Comparison of ENCODE assay signal across 23 mouse cellular contexts in genomic region chr8:10045743-10046142, GRCm38 (mm10). TPM values are rescaled to one million over a fixed set of nuclear protein-coding genes. Genes with fewer than 3 reads are reported as not detected.
DNase-seq lines count a peak whose midpoint lies in the region; ATAC-seq and TF ChIP-seq lines count a peak whose summit lies in the region.
"Had no signal": no experiment of that assay in that cellular context is flagged by ENCODE, and none has a peak within 500 bp of the region (broad histone marks: within the 10 kb centered on the region; RNA-seq: fewer than 3 reads in every experiment).

No protein-coding gene starts in this region.

- WGBS in forebrain, embryonic 13.5 days: 71% methylated on average over 1 of the region's 1 CpGs
- 80% methylated on average over 1 of the region's 1 CpGs for WGBS in forebrain, postnatal 0 days
- WGBS in hindbrain, embryonic 14.5 days: 74% methylated on average over 1 of the region's 1 CpGs
- WGBS in hindbrain, embryonic 11.5 days: 63% methylated on average over 1 of the region's 1 CpGs
- 29% methylated on average over 1 of the region's 1 CpGs for WGBS in lung, embryonic 16.5 days
- WGBS in lung, adult 2 months: 32% methylated on average over 1 of the region's 1 CpGs
- 69% methylated on average over 1 of the region's 1 CpGs for WGBS in neural tube, embryonic 14.5 days

- no peak for TF ChIP-seq CTCF in forebrain, postnatal 0 days (IDR thresholded peaks at IDR 0.05; ENCODE audit: low read depth)
- no peak for TF ChIP-seq CTCF in lung, adult 2 months (IDR thresholded peaks at IDR 0.05; ENCODE audit: insufficient read depth, low read length)

- 0 out of 2 replicates have a peak, but pooled peaks have one; percentile 16 for ATAC-seq in forebrain, embryonic 13.5 days
- no peak; the same call in 1 of the 2 replicates for ATAC-seq in forebrain, postnatal 0 days
- 0 out of 2 replicates have a peak, but pooled peaks have one; percentile 31 for ATAC-seq in hindbrain, embryonic 14.5 days (ENCODE audit: low FRiP score)
- ATAC-seq in hindbrain, embryonic 11.5 days (ENCODE audit: low FRiP score): no peak
- 0 out of 2 replicates have a peak, but pooled peaks have one; percentile 24 for ATAC-seq in lung, embryonic 16.5 days (ENCODE audit: low read depth)
- peak; percentile 38; the same call in 1 of the 2 replicates for ATAC-seq in neural tube, embryonic 14.5 days (ENCODE audit: low read depth)
- ATAC-seq: hindbrain, embryonic 16.5 days; intestine, embryonic 16.5 days; lung, postnatal 0 days had no signal

- no peak overlapping the region for H3K27ac ChIP-seq in forebrain, embryonic 13.5 days
- no peak overlapping the region for H3K27ac ChIP-seq in forebrain, postnatal 0 days (ENCODE audit: low read depth, low read length)
- H3K27ac ChIP-seq in hindbrain, embryonic 14.5 days: no peak overlapping the region
- H3K27ac ChIP-seq in hindbrain, embryonic 11.5 days (ENCODE audit: low read depth, low read length): no peak overlapping the region
- no peak overlapping the region for H3K27ac ChIP-seq in lung, embryonic 16.5 days (ENCODE audit: low read length)
- no peak overlapping the region for H3K27ac ChIP-seq in neural tube, embryonic 14.5 days (ENCODE audit: low read depth, low read length)
- H3K27ac ChIP-seq: limb, embryonic 10.5 days; liver, embryonic 15.5 days; macrophage had no signal

- DNase-seq in forebrain, postnatal 0 days: no peak
- no peak for DNase-seq in hindbrain, embryonic 14.5 days (ENCODE audit: low spot score)
- DNase-seq in hindbrain, embryonic 11.5 days (ENCODE audit: low spot score): no peak
- DNase-seq in lung, adult 2 months: no peak
- no peak for DNase-seq in neural tube, embryonic 10.5 days (ENCODE audit: extremely low spot score, low spot score)
- DNase-seq: adrenal gland, postnatal 10 days; cerebellum, adult 18-20 months; cerebellum, postnatal 14 days; gastrocnemius, postnatal 36 days; heart, postnatal 10 days; kidney, postnatal 10 days; liver; right cerebral cortex, postnatal 14 days; spleen, adult 18-20 months had no signal

- TF ChIP-seq POLR2A in lung, adult 2 months (IDR thresholded peaks at IDR 0.05; ENCODE audit: borderline replicate concordance, extremely low read depth, low read depth, low read length): no peak

- no peaks in the 10 kb centered on the region for H3K4me1 ChIP-seq in forebrain, embryonic 13.5 days
- no peaks in the 10 kb centered on the region for H3K4me1 ChIP-seq in forebrain, postnatal 0 days (ENCODE audit: insufficient read depth)
- no peaks in the 10 kb centered on the region for H3K4me1 ChIP-seq in hindbrain, embryonic 14.5 days (replicated peaks; ENCODE audit: control insufficient read depth, insufficient read depth, low read length)
- no peaks in the 10 kb centered on the region for H3K4me1 ChIP-seq in hindbrain, embryonic 11.5 days (replicated peaks; ENCODE audit: control insufficient read depth, insufficient read depth, low read length)
- H3K4me1 ChIP-seq in lung, embryonic 16.5 days (replicated peaks; ENCODE audit: control insufficient read depth, insufficient read depth, low read length): no peaks in the 10 kb centered on the region
- H3K4me1 ChIP-seq in lung, adult 2 months (ENCODE audit: control insufficient read depth, insufficient read depth, low read length): no peaks in the 10 kb centered on the region
- H3K4me1 ChIP-seq in neural tube, embryonic 14.5 days (ENCODE audit: control insufficient read depth, insufficient read depth, low read length): no peaks in the 10 kb centered on the region
- H3K4me1 ChIP-seq: limb, embryonic 10.5 days; liver, embryonic 15.5 days had no signal

- H3K9me3 ChIP-seq in forebrain, embryonic 13.5 days (replicated peaks): no peaks in the 10 kb centered on the region
- H3K9me3 ChIP-seq in forebrain, postnatal 0 days (ENCODE audit: low read length): no peaks in the 10 kb centered on the region
- H3K9me3 ChIP-seq in hindbrain, embryonic 14.5 days (ENCODE audit: control insufficient read depth, low read length): no peaks in the 10 kb centered on the region
- no peaks in the 10 kb centered on the region for H3K9me3 ChIP-seq in hindbrain, embryonic 11.5 days (ENCODE audit: control insufficient read depth, low read length)
- H3K9me3 ChIP-seq in lung, embryonic 16.5 days (ENCODE audit: control insufficient read depth, low read length): no peaks in the 10 kb centered on the region
- H3K9me3 ChIP-seq in neural tube, embryonic 14.5 days (ENCODE audit: control insufficient read depth, low read length): no peaks in the 10 kb centered on the region
- H3K9me3 ChIP-seq: limb, embryonic 10.5 days; liver, embryonic 15.5 days had no signal

- H3K4me2 ChIP-seq in forebrain, embryonic 13.5 days: no peak overlapping the region
- no peak overlapping the region for H3K4me2 ChIP-seq in forebrain, postnatal 0 days (ENCODE audit: low read depth)
- H3K4me2 ChIP-seq in hindbrain, embryonic 14.5 days (replicated peaks): no peak overlapping the region
- H3K4me2 ChIP-seq in hindbrain, embryonic 11.5 days (replicated peaks; ENCODE audit: low read depth, low read length): no peak overlapping the region
- no peak overlapping the region for H3K4me2 ChIP-seq in lung, embryonic 16.5 days (ENCODE audit: low read depth, low read length)
- no peak overlapping the region for H3K4me2 ChIP-seq in neural tube, embryonic 14.5 days (ENCODE audit: low read depth, low read length)
- H3K4me2 ChIP-seq: liver, embryonic 15.5 days had no signal

- H3K36me3 ChIP-seq in forebrain, embryonic 13.5 days (ENCODE audit: poor library complexity, severe bottlenecking): no peaks in the 10 kb centered on the region
- H3K36me3 ChIP-seq in forebrain, postnatal 0 days (ENCODE audit: insufficient read depth): no peaks in the 10 kb centered on the region
- H3K36me3 ChIP-seq in hindbrain, embryonic 14.5 days (replicated peaks; ENCODE audit: control insufficient read depth, insufficient read depth): no peaks in the 10 kb centered on the region
- H3K36me3 ChIP-seq in hindbrain, embryonic 11.5 days (ENCODE audit: control insufficient read depth, insufficient read depth, low read length): no peaks in the 10 kb centered on the region
- no peaks in the 10 kb centered on the region for H3K36me3 ChIP-seq in lung, embryonic 16.5 days (ENCODE audit: control insufficient read depth, insufficient read depth, low read length)
- H3K36me3 ChIP-seq in neural tube, embryonic 14.5 days (ENCODE audit: control insufficient read depth, insufficient read depth, low read length): no peaks in the 10 kb centered on the region
- H3K36me3 ChIP-seq: limb, embryonic 10.5 days; liver, embryonic 15.5 days had no signal

- H3K27me3 ChIP-seq in forebrain, embryonic 13.5 days: no peaks in the 10 kb centered on the region
- no peaks in the 10 kb centered on the region; the same call in 1 of the 2 replicates for H3K27me3 ChIP-seq in forebrain, postnatal 0 days (ENCODE audit: insufficient read depth, low read length)
- no peaks in the 10 kb centered on the region for H3K27me3 ChIP-seq in hindbrain, embryonic 14.5 days (ENCODE audit: control insufficient read depth, insufficient read depth, low read length)
- H3K27me3 ChIP-seq in hindbrain, embryonic 11.5 days (ENCODE audit: control insufficient read depth, insufficient read depth, low read length): no peaks in the 10 kb centered on the region
- no peaks in the 10 kb centered on the region for H3K27me3 ChIP-seq in lung, embryonic 16.5 days (ENCODE audit: control insufficient read depth, insufficient read depth, low read depth, low read length)
- H3K27me3 ChIP-seq in neural tube, embryonic 14.5 days (ENCODE audit: control insufficient read depth, insufficient read depth, low read length): no peaks in the 10 kb centered on the region
- H3K27me3 ChIP-seq: liver, embryonic 15.5 days had no signal

- no peak overlapping the region for H3K9ac ChIP-seq in forebrain, embryonic 13.5 days
- H3K9ac ChIP-seq in forebrain, postnatal 0 days: no peak overlapping the region
- no peak overlapping the region for H3K9ac ChIP-seq in hindbrain, embryonic 14.5 days
- no peak overlapping the region for H3K9ac ChIP-seq in hindbrain, embryonic 11.5 days (ENCODE audit: low read depth, low read length)
- no peak overlapping the region for H3K9ac ChIP-seq in lung, embryonic 16.5 days (ENCODE audit: low read length)
- H3K9ac ChIP-seq in neural tube, embryonic 14.5 days (replicated peaks; ENCODE audit: low read depth, low read length): no peak overlapping the region
- H3K9ac ChIP-seq: liver, embryonic 15.5 days had no signal

- H3K4me3 ChIP-seq in forebrain, embryonic 13.5 days: no peak overlapping the region
- H3K4me3 ChIP-seq in forebrain, postnatal 0 days (ENCODE audit: low read depth, low read length): no peak overlapping the region
- H3K4me3 ChIP-seq in hindbrain, embryonic 14.5 days (replicated peaks; ENCODE audit: low read length): no peak overlapping the region
- H3K4me3 ChIP-seq in hindbrain, embryonic 11.5 days (ENCODE audit: low read depth, low read length): no peak overlapping the region
- no peak overlapping the region for H3K4me3 ChIP-seq in lung, embryonic 16.5 days (ENCODE audit: low read length)
- no peak overlapping the region for H3K4me3 ChIP-seq in lung, adult 2 months (replicated peaks; ENCODE audit: extremely low read depth, low read depth, low read length)
- no peak overlapping the region for H3K4me3 ChIP-seq in neural tube, embryonic 14.5 days (ENCODE audit: low read depth, low read length)
- H3K4me3 ChIP-seq: limb, embryonic 10.5 days; liver, embryonic 15.5 days had no signal

RNA-seq across cellular contexts. Expression of gene Tnfsf13b, which starts 39.5 kb away (rescaled TPM):
- 0.23 and 0.25 TPM in 2 replicates for polyA plus RNA-seq in forebrain, embryonic 13.5 days (2015; fragmentation: Nextera tagmentation; extraction: Ambion mirVana)
- 0.31 and 0.33 TPM in 2 replicates for total RNA-seq in forebrain, postnatal 0 days (2014; rRNA removed)
- polyA plus RNA-seq in forebrain, postnatal 0 days (2015; fragmentation: Nextera tagmentation; extraction: Ambion mirVana): 0.30 and 0.36 TPM in 2 replicates
- 0.46 and 0.65 TPM in 2 replicates for polyA plus RNA-seq in hindbrain, embryonic 14.5 days (2014; fragmentation: Nextera tagmentation; extraction: Ambion mirVana)
- 0.36 and 0.47 TPM in 2 replicates for polyA plus RNA-seq in hindbrain, embryonic 11.5 days (2014; fragmentation: Nextera tagmentation; extraction: Ambion mirVana)
- polyA plus RNA-seq in lung, embryonic 16.5 days (2015; fragmentation: Nextera tagmentation; extraction: Ambion mirVana): 1.4 and 1.5 TPM in 2 replicates
- polyA plus RNA-seq in lung, adult 2 months (2012; rRNA removed): 24.6 and 25.0 TPM in 2 replicates
- polyA plus RNA-seq in neural tube, embryonic 14.5 days (2014; fragmentation: Nextera tagmentation; extraction: Ambion mirVana): 1.0 and 1.3 TPM in 2 replicates
- polyA plus RNA-seq: limb, embryonic 10.5 days had no signal

Comparison
In these comparisons a context has a peak if more than half of its experiments do, and no peak if none do; other contexts are left out.
1. ATAC-seq: peak in forebrain, embryonic 13.5 days (single experiment), hindbrain, embryonic 14.5 days (single experiment), lung, embryonic 16.5 days (single experiment) and neural tube, embryonic 14.5 days (single experiment); none in forebrain, postnatal 0 days (single experiment) and hindbrain, embryonic 11.5 days (single experiment).
2. RNA of gene Tnfsf13b, which starts 39.5 kb away (polyA plus RNA-seq): 24.6 to 25.0 TPM in lung, adult 2 months; 1.4 to 1.5 TPM in lung, embryonic 16.5 days, 1.0 to 1.3 TPM in neural tube, embryonic 14.5 days, 0.46 to 0.65 TPM in hindbrain, embryonic 14.5 days, 0.36 to 0.47 TPM in hindbrain, embryonic 11.5 days, 0.30 to 0.36 TPM in forebrain, postnatal 0 days and 0.23 to 0.25 TPM in forebrain, embryonic 13.5 days; every median in the first group is over 10 times any median in the second.